Mouse (Mus musculus): Measurements from ENCODE around the gene Dbp. TPM values are rescaled to one million over a fixed set of nuclear protein-coding genes. Genes with fewer than 3 reads are reported as not detected.

Gene Dbp
- total and polyA plus RNA-seq, 3 experiments = 22.5 to 24.4 TPM; not detected in 1

DNA sequence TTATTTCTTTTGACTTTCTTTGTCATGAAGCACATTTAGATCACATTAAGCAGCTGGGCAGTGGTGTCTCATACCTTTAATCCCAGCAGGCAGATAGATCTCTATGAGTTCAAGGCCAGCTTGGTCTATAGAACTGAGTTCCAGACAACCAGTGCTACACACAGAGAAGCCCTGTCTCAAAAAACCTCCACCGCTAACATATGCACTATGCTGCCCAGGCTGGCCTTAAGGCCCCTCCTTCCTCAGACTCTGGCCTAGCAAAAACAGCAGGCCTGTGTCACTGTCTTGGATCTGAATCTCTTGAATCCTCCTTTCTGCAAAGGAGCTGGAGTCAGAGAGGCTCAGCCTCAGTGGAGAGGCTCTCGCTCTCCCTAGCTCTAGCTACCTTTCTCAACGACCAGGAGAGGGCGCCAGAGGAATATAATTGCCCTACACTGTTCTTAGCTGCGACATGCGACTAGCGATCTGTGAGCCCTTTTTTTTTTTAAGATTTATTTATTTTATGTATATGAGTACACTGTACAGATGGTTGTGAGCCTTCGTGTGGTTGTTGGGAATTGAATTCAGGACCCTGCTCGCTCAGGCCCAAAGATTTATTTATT, 34.4 kb downstream of the Dbp start (continued):
- TF ChIP-seq KAT2A (conservative IDR thresholded peaks at IDR 0.05; ENCODE audit: low read depth, low read length) = no peak
- no peak for TF ChIP-seq ETS1 (IDR thresholded peaks at IDR 0.05; ENCODE audit: low read depth, low read length)

DNA sequence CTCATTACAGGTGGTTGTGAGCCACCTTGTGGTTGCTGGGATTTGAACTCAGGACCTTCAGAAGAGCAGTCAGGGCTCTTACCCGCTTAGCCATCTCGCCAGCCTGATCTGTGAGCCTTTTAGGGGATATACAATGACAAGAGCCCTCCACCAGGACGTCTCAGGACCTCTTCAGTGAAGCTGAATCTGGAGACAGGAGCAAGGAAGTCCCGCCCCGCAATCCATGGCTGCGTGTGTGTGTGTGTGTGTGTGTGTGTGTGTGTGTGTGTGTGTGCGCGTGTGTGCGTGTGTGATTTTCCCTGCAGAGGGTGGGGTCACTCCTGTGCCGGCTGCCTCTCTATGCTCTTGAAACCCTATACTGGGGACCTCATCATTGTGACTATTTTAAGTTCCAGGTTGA, 34.9 kb downstream of the Dbp start:
- Histone ChIP-seq H3K36me3 (ENCODE audit: control insufficient read depth in 1 of 2, insufficient read depth in 2 of 2, low read length in 2 of 2) (peaks cover 0 to 8% of the 10 kb centered on the region in 2 experiments; a peak in 1 of 4 replicates), H3K4me1 (ENCODE audit: control insufficient read depth in 1 of 2, insufficient read depth in 2 of 2, low read length in 2 of 2) (peaks cover 0 to 16% of the 10 kb centered on the region in 2 experiments; a peak in 2 of 4 replicates), H3K9ac (ENCODE audit: control insufficient read depth, low read depth, low read length, poor library complexity, severe bottlenecking) (peak overlapping the region; percentile 11), H3K4me3 (ENCODE audit: control insufficient read depth in 1 of 2, insufficient read depth in 1 of 2, low read depth in 2 of 2, low read length in 2 of 2) (peak overlapping the region; percentile 38 to 72), H3K27ac (ENCODE audit: control insufficient read depth, low read depth, low read length) (no peak overlapping the region), H3K79me2 (ENCODE audit: control insufficient read depth, insufficient read depth, low read length, poor library complexity) (no peaks in the 10 kb centered on the region), H3K9me3 (replicated peaks; ENCODE audit: insufficient read depth, low read length) (no peaks in the 10 kb centered on the region), H3K27me3 (ENCODE audit: control insufficient read depth in 1 of 2, insufficient read depth in 2 of 2, low read length in 2 of 2) (no peaks in the 10 kb centered on the region)
- DNase-seq (ENCODE audit: low read depth, low spot score) = peak; percentile 77
- TF ChIP-seq SIN3A (IDR thresholded peaks at IDR 0.05; ENCODE audit: low read length) = no peak; the same call in 1 of the 2 replicates
- TF ChIP-seq TBP (IDR thresholded peaks at IDR 0.05; ENCODE audit: low read depth, low read length) = peak; percentile 47; the same call in 1 of the 2 replicates
- no peak for TF ChIP-seq EP300 (IDR thresholded peaks at IDR 0.05; ENCODE audit: low read depth in 1 of 2, low read length in 2 of 2)
- TF ChIP-seq NELFE (IDR thresholded peaks at IDR 0.05; ENCODE audit: low read depth, low read length) = no peak
- peak in 1 of 2 experiments; percentile 37; a peak in 1 of 4 replicates for TF ChIP-seq POLR2A (IDR thresholded peaks at IDR 0.05; ENCODE audit: control insufficient read depth in 1 of 2, insufficient read depth in 1 of 2, low read depth in 1 of 2, low read length in 2 of 2, poor library complexity in 1 of 2)
- TF ChIP-seq UBTF (IDR thresholded peaks at IDR 0.05; ENCODE audit: borderline replicate concordance, insufficient read depth, low read depth, low read length) = no peak
- no peak for TF ChIP-seq ZKSCAN1 (IDR thresholded peaks at IDR 0.05; ENCODE audit: low read depth, low read length)
- no peak for TF ChIP-seq SMC3 (IDR thresholded peaks at IDR 0.05; ENCODE audit: low read depth, low read length)
- TF ChIP-seq MYC (IDR thresholded peaks at IDR 0.05; ENCODE audit: low read depth, low read length) = no peak
- no peak for TF ChIP-seq USF1 (IDR thresholded peaks at IDR 0.05; ENCODE audit: low read depth, low read length)
- no peak for TF ChIP-seq TCF12 (IDR thresholded peaks at IDR 0.05; ENCODE audit: low read depth, low read length)
- no peak for TF ChIP-seq KAT2A (conservative IDR thresholded peaks at IDR 0.05; ENCODE audit: low read depth, low read length)
- 0 out of 2 replicates have a peak, but pooled peaks have one; percentile 9 for TF ChIP-seq MXI1 (IDR thresholded peaks at IDR 0.05; ENCODE audit: low read depth, low read length)
- TF ChIP-seq ELF1 (IDR thresholded peaks at IDR 0.05; ENCODE audit: low read depth, low read length) = no peak
- peak; percentile 74 for TF ChIP-seq NRF1 (IDR thresholded peaks at IDR 0.05; ENCODE audit: insufficient read depth, low read depth, low read length, poor library complexity, severe bottlenecking)
- TF ChIP-seq RAD21 (IDR thresholded peaks at IDR 0.05; ENCODE audit: low read depth, low read length) = no peak
- TF ChIP-seq MAX (IDR thresholded peaks at IDR 0.05; ENCODE audit: low read length) = no peak
- TF ChIP-seq CHD1 (IDR thresholded peaks at IDR 0.05; ENCODE audit: low read depth, low read length) = no peak
- no peak for TF ChIP-seq CTCF (IDR thresholded peaks at IDR 0.05 in 2 of 3, conservative IDR thresholded peaks at IDR 0.05 in 1 of 3; ENCODE audit: control insufficient read depth in 1 of 3, insufficient read depth in 1 of 3, low read depth in 2 of 3, low read length in 3 of 3, poor library complexity in 1 of 3, severe bottlenecking in 1 of 3)
- no peak for TF ChIP-seq MEF2A (IDR thresholded peaks at IDR 0.05; ENCODE audit: extremely low read depth, insufficient replicate concordance, low read depth, low read length, poor library complexity, severe bottlenecking)
- no peak for TF ChIP-seq JUND (IDR thresholded peaks at IDR 0.05; ENCODE audit: low read depth, low read length)
- 0 out of 2 replicates have a peak, but pooled peaks have one; percentile 33 for TF ChIP-seq HCFC1 (IDR thresholded peaks at IDR 0.05; ENCODE audit: low read depth, low read length)
- TF ChIP-seq ZNF384 (IDR thresholded peaks at IDR 0.05; ENCODE audit: low read depth, low read length) = no peak
- TF ChIP-seq ZMIZ1 (IDR thresholded peaks at IDR 0.05; ENCODE audit: low read depth, low read length) = no peak
- no peak for TF ChIP-seq ZC3H11A (IDR thresholded peaks at IDR 0.05; ENCODE audit: low read depth, low read length)
- TF ChIP-seq ETS1 (IDR thresholded peaks at IDR 0.05; ENCODE audit: low read depth, low read length) = 0 out of 2 replicates have a peak, but pooled peaks have one; percentile 5
- no peak for TF ChIP-seq RCOR1 (IDR thresholded peaks at IDR 0.05; ENCODE audit: low read depth, low read length)
- no peak for TF ChIP-seq MAZ (IDR thresholded peaks at IDR 0.05; ENCODE audit: low read depth, low read length)
- TF ChIP-seq MAFK (IDR thresholded peaks at IDR 0.05; ENCODE audit: borderline replicate concordance, low read depth, low read length) = no peak
- TF ChIP-seq POLR2AphosphoS2 (IDR thresholded peaks at IDR 0.05; ENCODE audit: low read length) = no peak
- TF ChIP-seq BHLHE40 (IDR thresholded peaks at IDR 0.05; ENCODE audit: borderline replicate concordance, low read depth, low read length) = no peak
- TF ChIP-seq CHD2 (IDR thresholded peaks at IDR 0.05; ENCODE audit: low read length) = no peak
- TF ChIP-seq MYB (IDR thresholded peaks at IDR 0.05; ENCODE audit: low read depth, low read length) = no peak
- no peak for TF ChIP-seq GATA1 (IDR thresholded peaks at IDR 0.05; ENCODE audit: low read depth, low read length)
- no peak for TF ChIP-seq TAL1 (IDR thresholded peaks at IDR 0.05; ENCODE audit: low read length)
